Mouse (Mus musculus): ENCODE results near the gene Rpl36. TPM values are rescaled to one million over a fixed set of nuclear protein-coding genes. Genes with fewer than 3 reads are reported as not detected.

Rpl36 gene
- polyA plus RNA-seq (2017; shearing (Covaris generic)): 1,792 TPM

GRCm38 (mm10) chr17:56613236-56613844 lies at the start of gene Rpl36:
Rpl36 (plus strand) TSS chr17:56613416.

DNA sequence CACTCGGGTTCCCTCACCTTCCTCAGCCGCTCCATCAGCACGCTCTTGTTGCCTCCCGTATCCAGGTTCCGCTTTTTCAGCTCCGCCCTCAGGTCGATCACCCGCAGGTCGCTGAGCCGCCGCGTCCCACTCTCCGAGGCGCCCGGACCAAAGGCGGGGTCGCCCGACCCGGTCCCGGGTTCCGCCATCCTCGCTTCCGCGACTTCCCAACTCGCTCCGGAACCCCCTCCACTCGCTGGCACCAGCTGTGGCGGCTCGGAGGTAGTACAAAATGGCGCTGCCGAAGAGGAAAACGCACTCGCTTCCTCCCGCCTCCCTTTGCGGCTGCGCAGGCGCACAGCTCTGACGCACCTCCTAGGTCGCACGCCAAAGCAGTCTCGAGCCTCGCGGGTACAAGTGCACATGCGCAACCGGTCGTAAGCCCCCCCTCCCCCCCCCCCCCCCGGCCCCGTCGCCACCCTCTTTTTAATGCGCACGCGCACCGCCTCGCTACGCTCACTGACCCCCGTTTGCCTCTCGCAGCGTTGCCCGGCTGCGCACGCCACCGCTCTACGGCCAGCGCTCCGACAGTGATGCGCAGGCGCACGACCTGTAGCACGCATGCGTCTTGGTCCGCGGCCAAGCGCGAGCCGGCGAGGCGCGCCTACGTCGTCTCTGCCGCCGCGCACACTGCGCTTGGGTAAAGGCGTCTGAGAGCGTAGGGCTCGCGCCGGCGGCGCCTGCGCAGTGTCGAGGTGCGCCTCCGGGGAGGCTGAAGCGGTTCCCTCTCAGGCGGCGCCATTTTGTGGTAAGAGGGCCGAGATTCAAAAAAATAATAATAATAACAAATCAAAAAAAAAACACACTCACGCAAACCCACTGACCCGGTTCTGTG lies 28.7 kb upstream of the Rpl36 start, which contains the start of the genes Safb2 and Safb:
TSS of gene Safb2 (minus strand) at position 329 of the 874 bp plus-strand sequence.
TSS of gene Safb (plus strand) at position 569 of the 874 bp plus-strand sequence.

GRCm38 (mm10) chr17:56609452-56610171 lies 3.6 kb upstream of the Rpl36 start, which contains the start of gene 2410015M20Rik:
2410015M20Rik (minus strand) TSS chr17:56609771.

DNA sequence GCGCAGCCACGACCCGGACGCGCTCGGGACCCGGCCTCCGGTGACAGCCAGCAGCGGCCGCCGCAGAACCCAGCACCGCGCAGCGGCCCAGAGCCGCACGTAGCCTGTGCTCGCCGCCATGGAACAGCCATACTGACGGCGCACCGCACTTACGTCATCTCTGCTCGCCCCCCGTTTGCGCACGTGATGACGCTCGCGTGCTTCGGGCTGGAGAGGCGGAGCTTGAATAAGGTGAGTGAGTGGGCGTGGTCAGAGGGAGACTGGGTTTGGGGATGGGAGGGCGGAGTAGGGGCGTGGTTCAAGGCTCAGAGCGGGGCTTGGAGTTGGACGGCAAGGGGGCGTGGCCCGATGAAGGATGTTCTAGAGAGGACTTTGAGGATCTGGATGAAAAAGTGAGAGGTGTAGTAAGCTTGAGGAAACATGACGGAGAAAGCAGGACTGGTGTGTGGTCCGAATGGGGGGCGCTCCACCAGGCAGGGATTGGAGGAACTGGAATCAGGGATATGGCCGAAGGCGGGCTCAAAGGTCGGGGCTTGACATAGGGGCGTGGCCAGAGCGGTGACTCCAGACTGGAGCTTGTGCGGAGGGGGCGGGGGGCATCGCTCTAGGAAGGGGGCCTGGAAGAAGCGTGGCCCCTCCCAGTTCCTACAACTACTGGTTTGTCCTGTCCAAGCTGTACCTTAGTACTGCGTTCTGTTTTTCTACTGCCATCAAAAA lies 13.7 kb downstream of the Rpl36 start, which contains the start of gene Lonp1:
TSS of gene Lonp1 (minus strand) at position 134 of the 717 bp plus-strand sequence.

DNA sequence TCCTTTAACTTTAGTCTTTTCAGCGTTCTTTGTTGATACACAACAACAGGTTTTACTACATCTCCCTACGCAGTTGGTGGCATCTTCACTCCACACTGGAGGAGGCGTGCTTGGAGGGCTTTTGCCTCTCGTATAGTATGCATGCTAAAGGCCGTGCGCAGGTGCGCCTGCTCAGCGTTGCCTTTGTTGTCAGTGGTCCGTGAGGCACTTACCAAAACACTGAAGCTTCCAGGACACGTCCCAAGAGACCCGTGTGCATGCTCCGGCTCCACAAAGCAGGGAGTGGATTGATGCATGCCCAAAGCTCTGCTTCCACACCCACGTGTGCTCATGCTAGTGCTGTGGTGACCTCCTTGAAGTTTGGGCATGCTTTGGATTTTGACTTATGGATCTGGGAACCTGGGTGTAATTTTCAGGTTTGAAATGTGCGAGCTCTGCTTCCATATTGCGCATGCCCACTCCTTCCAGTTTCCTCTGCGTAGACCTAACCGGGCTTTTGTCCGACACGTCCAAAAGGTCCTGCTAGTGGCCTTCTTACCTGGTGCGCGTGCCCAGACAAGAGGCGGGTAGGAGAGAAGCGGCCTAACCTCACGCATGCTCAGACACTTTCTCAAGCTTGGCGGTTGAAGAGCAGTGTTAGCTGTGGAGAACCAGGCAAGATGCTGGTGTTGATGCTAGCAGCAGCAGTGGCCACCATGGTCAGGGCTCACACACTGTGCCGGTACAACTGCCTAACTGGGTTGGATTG lies 14.5 kb downstream of the Rpl36 start, which contains the start of gene Catsperd:
TSS of gene Catsperd (plus strand) at position 614 of the 748 bp plus-strand sequence.

Other genes with a start within 250 kb of the Rpl36 start
- gene Ptprs, start 136.9 kb upstream of the Rpl36 start, polyA plus RNA-seq (2017; shearing (Covaris generic)): 44.4 TPM
- gene Znrf4, start 101.0 kb upstream of the Rpl36 start, polyA plus RNA-seq (2017; shearing (Covaris generic)): not detected
- 1.4 TPM for gene Gm20219, start 59.0 kb upstream of the Rpl36 start, polyA plus RNA-seq (2017; shearing (Covaris generic))
- 151 TPM for gene Safb2, start 28.8 kb upstream of the Rpl36 start, polyA plus RNA-seq (2017; shearing (Covaris generic))
- gene Safb, start 28.6 kb upstream of the Rpl36 start, polyA plus RNA-seq (2017; shearing (Covaris generic)): 170 TPM
- 197 TPM for gene 2410015M20Rik, start 3.6 kb upstream of the Rpl36 start, polyA plus RNA-seq (2017; shearing (Covaris generic))
- 47.3 TPM for gene Lonp1, start 13.5 kb downstream of the Rpl36 start, polyA plus RNA-seq (2017; shearing (Covaris generic))
- 2.0 TPM for gene Catsperd, start 14.7 kb downstream of the Rpl36 start, polyA plus RNA-seq (2017; shearing (Covaris generic))
- gene Ranbp3, start 59.9 kb downstream of the Rpl36 start, polyA plus RNA-seq (2017; shearing (Covaris generic)): 110 TPM
- gene Ndufa11, start 104.4 kb downstream of the Rpl36 start, polyA plus RNA-seq (2017; shearing (Covaris generic)): 249 TPM
- 21.2 TPM for gene Vmac, start 104.6 kb downstream of the Rpl36 start, polyA plus RNA-seq (2017; shearing (Covaris generic))
- 0.18 TPM for gene Nrtn, start 144.1 kb downstream of the Rpl36 start, polyA plus RNA-seq (2017; shearing (Covaris generic))
- gene Dus3l, start 151.3 kb downstream of the Rpl36 start, polyA plus RNA-seq (2017; shearing (Covaris generic)): 57.9 TPM
- gene Prr22, start 156.8 kb downstream of the Rpl36 start, polyA plus RNA-seq (2017; shearing (Covaris generic)): 1.8 TPM
- 1.4 TPM for gene Rfx2, start 217.6 kb downstream of the Rpl36 start, polyA plus RNA-seq (2017; shearing (Covaris generic))

All from CD4-positive, CD25-positive, alpha-beta regulatory T cell (primary cell).